Mouse (Mus musculus) lung, postnatal 0 days (tissue): Measurements from ENCODE around the gene Lzts2.
A peak's percentile ranks its signal among the peaks of the same experiment; 100 is the strongest.

ENCODE experiments used
- CTCF ChIP-seq: IDR thresholded peaks from 2 replicates; pipeline ENCODE4 v1.5.1; 2016; ENCODE audit warnings: antibody characterized with exemption, mild to moderate bottlenecking
- EP300 ChIP-seq: IDR thresholded peaks from 2 replicates; pipeline ENCODE4 v1.6.1; 2016; ENCODE audit warnings: antibody characterized with exemption, mild to moderate bottlenecking, control low read depth

- peak; percentile 46 for TF ChIP-seq CTCF
- no peak for TF ChIP-seq EP300
These were observed 11.9 kb upstream of the Lzts2 start for GRCm38 (mm10) chr19:45002301-45002700.
